Mouse (Mus musculus): ENCODE measurements around the gene Spty2d1.

DNA sequence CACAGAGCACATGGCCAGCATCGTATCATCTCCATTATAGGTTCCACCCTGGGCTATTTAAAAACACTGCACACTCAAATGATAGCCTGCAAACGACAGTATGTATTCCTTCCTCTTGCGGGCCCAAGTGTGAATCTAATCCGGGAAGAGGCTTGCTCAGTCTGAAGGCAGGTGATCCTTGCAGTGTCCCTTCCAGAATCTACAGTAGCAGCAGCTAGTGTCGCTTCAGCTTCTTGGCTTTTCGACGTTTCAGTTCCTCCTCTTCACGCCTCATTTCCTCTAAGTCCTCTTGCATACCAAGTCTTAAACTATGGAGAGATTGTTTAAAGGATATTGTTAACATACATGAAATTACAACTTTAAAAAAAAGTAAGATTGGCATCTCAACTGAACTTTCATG lies 15.1 kb downstream of the Spty2d1 start:
- no peak for TF ChIP-seq CTCF (IDR thresholded peaks at IDR 0.05; ENCODE audit: borderline replicate concordance, insufficient read depth, low read length)
- TF ChIP-seq POLR2A (IDR thresholded peaks at IDR 0.05; ENCODE audit: low read depth, low read length), result no peak
